Mouse (Mus musculus) hindbrain, embryonic 14.5 days (tissue): Measurements from ENCODE around the gene Nup160. TPM values are rescaled to one million over a fixed set of nuclear protein-coding genes. Genes with fewer than 3 reads are reported as not detected.

Experiments
- polyA plus RNA-seq: library from polyadenylated mRNA; unstranded; fragments of >200 nt; fragmentation: Nextera tagmentation; extraction: Ambion mirVana; gene quantifications from 2 replicates; pipeline ENCODE4 v1.2.1, GENCODE M21; 2014

The Nup160 gene
- polyA plus RNA-seq, 1 experiment from 2014 or later = 27.6 TPM

Other genes starting within 250 kb of the Nup160 start
- gene Ptprj, start 96.6 kb upstream of the Nup160 start, polyA plus RNA-seq = 7.9 and 10.3 TPM in 2 replicates
- gene Fnbp4, start 68.2 kb downstream of the Nup160 start, polyA plus RNA-seq = 87.3 and 90.7 TPM in 2 replicates
- gene Agbl2, start 105.5 kb downstream of the Nup160 start, polyA plus RNA-seq = 0.67 and 1.7 TPM in 2 replicates
- 270 and 276 TPM in 2 replicates for gene Mtch2, start 169.9 kb downstream of the Nup160 start, polyA plus RNA-seq
- 182 and 189 TPM in 2 replicates for gene C1qtnf4, start 208.6 kb downstream of the Nup160 start, polyA plus RNA-seq
- 44.2 and 45.5 TPM in 2 replicates for gene Kbtbd4, start 227.5 kb downstream of the Nup160 start, polyA plus RNA-seq
- 216 and 227 TPM in 2 replicates for gene Ndufs3, start 227.6 kb downstream of the Nup160 start, polyA plus RNA-seq